Mouse (Mus musculus) stomach, embryonic 16.5 days (tissue): ENCODE data around the gene Ccdc86. TPM values are rescaled to one million over a fixed set of nuclear protein-coding genes. Genes with fewer than 3 reads are reported as not detected.

ENCODE experiments used
- ATAC-seq: fragments of 200-750 bp; cut with Nextera tagmentation; 2 replicates; pipeline ENCODE4 v1.8.0; 2017; ENCODE audit warnings: moderate number of reproducible peaks, moderate TSS enrichment; ENCODE audit not compliant: insufficient read depth, low FRiP score
- H3K27ac ChIP-seq: fragments of 300-500 bp; sonication (generic); 2 replicates; pipeline ENCODE4 v1.5.1; 2014; ENCODE audit warnings: low read length
- H3K27me3 ChIP-seq: fragments of 300-500 bp; sonication (generic); 2 replicates; pipeline ENCODE4 v1.6.1; 2014; ENCODE audit warnings: low read length, control low read depth, mixed read lengths; ENCODE audit not compliant: control insufficient read depth, insufficient read depth
- H3K36me3 ChIP-seq: fragments of 300-500 bp; sonication (generic); 2 replicates; pipeline ENCODE4 v1.6.1; 2014; ENCODE audit warnings: low read length; ENCODE audit not compliant: control insufficient read depth, insufficient read depth
- H3K4me1 ChIP-seq: fragments of 300-500 bp; sonication (generic); 2 replicates; pipeline ENCODE4 v1.6.1; 2014; ENCODE audit warnings: low read length, control low read depth, mixed read lengths; ENCODE audit not compliant: control insufficient read depth, insufficient read depth
- H3K4me2 ChIP-seq: fragments of 300-500 bp; sonication (generic); 2 replicates; pipeline ENCODE4 v1.6.1; 2014; ENCODE audit warnings: low read depth, low read length, mixed read lengths
- H3K4me3 ChIP-seq: fragments of 300-500 bp; sonication (generic); replicated peaks from 2 replicates; pipeline ENCODE4 v1.5.1; 2014; ENCODE audit warnings: mild to moderate bottlenecking, low read length
- H3K9ac ChIP-seq: fragments of 300-500 bp; sonication (generic); 2 replicates; pipeline ENCODE4 v1.6.1; 2014; ENCODE audit warnings: low read length
- H3K9me3 ChIP-seq: fragments of 300-500 bp; sonication (generic); replicated peaks from 2 replicates; pipeline ENCODE4 v1.6.1; 2016; ENCODE audit warnings: low read length, control low read depth; ENCODE audit not compliant: control insufficient read depth
- WGBS: fragments of 180-500 bp; shearing (Covaris S2); extraction: QIAGEN DNeasy Blood & Tissue Kit; methylation state at CpG from one replicate; pipeline ENCODE4 v1.1.7; 2014; 5-methylcytosine and 5-hydroxymethylcytosine counted together
- polyA plus RNA-seq: library from polyadenylated mRNA; unstranded; fragments of >200 nt; fragmentation: Nextera tagmentation; extraction: Ambion mirVana; gene quantifications from 2 replicates; pipeline ENCODE4 v1.2.1, GENCODE M21; 2015

Ccdc86 gene
- polyA plus RNA-seq, 1 experiment from 2014 or later, result 27.5 TPM

- Histone ChIP-seq H3K36me3 (peaks cover 23% of the 10 kb centered on the region), H3K9me3 (no peaks in the 10 kb centered on the region), H3K27me3 (no peaks in the 10 kb centered on the region), H3K27ac (peak overlapping the region; percentile 94), H3K9ac (peak overlapping the region; percentile 55), H3K4me1 (peaks cover 26% of the 10 kb centered on the region), H3K4me2 (peak overlapping the region; percentile 20), H3K4me3 (no peak overlapping the region)
- WGBS, result 49% methylated on average over 5 of the region's 5 CpGs
- peak; percentile 2; the same call in 1 of the 2 replicates for ATAC-seq
Observed at GRCm38 (mm10) chr19:10905728-10906000, 43.4 kb downstream of the Ccdc86 start.

DNA sequence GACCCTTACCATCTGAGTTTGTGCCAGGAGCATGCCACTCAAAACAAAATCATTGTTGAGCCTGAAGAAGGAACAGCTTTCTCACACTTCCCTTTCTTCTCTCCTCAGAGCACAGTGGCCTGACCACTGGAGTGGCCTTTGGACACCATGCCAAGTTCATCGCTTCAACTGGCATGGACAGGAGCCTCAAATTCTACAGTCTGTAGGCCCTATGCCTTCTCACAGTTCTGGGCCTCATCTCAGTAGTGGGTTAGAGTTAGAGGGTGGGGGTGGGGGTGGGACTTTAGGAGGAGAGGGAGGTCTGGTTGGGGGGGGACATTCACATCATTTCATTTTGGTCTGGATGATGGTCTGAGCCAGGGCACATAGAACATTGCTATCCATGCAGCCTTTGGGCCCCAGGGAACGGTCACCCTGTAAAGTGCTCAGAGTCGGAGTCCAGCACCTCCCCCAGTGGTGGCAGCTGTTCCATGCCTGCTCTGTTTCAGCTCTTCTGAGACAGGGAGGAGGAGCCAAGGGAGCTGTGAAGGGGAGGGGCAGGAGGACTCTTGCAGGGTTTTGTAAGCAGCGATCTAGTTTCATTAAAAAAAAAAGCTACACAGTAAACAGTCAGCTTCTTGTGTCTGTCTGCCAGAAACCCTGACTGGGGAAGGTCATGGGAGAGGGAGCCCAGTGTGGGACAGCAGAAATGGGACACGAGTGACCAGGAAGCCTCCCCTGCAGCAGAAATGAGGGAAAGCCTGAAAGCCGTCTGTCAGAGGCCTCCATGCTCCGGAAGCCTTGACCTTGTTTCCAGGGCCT lies 43.9 kb downstream of the Ccdc86 start:
- ATAC-seq, result peak; percentile 88
- Histone ChIP-seq H3K9me3 (no peaks in the 10 kb centered on the region), H3K4me1 (peaks cover 26% of the 10 kb centered on the region), H3K27ac (peak overlapping the region; percentile 94), H3K4me2 (peak overlapping the region; percentile 20), H3K36me3 (peaks cover 28% of the 10 kb centered on the region), H3K27me3 (no peaks in the 10 kb centered on the region), H3K9ac (peak overlapping the region; percentile 55), H3K4me3 (no peak overlapping the region)
- 34% methylated on average over 7 of the region's 7 CpGs for WGBS

- H3K27ac ChIP-seq, result peak overlapping the region; percentile 88
- H3K36me3 ChIP-seq, result peaks cover 30% of the 10 kb centered on the region
- H3K27me3 ChIP-seq, result no peaks in the 10 kb centered on the region
- H3K9me3 ChIP-seq, result no peaks in the 10 kb centered on the region
- H3K4me1 ChIP-seq, result peaks cover 24% of the 10 kb centered on the region
- no peak overlapping the region for H3K9ac ChIP-seq
- no peak overlapping the region for H3K4me2 ChIP-seq
- no peak for ATAC-seq
- no peak overlapping the region for H3K4me3 ChIP-seq
- 61% methylated on average over 5 of the region's 5 CpGs for WGBS
Observed at GRCm38 (mm10) chr19:10904512-10904911, 44.6 kb downstream of the Ccdc86 start.

- H3K36me3 ChIP-seq, result peaks cover 22% of the 10 kb centered on the region
- WGBS, result 90% methylated on average over 5 of the region's 5 CpGs
Observed at GRCm38 (mm10) chr19:10901046-10901445, 48.0 kb downstream of the Ccdc86 start.

DNA sequence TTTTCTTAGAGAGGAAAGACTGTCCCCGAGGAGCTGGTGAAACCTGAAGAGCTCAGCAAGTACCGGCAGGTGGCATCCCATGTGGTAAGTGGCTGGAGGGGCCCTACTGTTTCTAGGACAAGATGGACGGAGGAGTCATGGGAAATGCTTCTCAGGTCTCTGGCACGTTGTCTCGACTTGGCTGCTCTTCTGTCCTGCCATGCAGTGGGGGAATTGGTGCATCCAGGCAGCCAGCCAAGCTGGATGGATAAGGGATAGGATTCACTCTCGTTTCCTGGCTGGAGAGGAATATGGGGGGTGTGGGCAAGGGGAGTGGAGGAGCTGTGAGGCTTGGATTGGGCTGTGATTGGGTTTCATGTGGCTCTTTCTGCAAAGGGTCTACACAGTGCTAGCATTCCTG lies 48.8 kb downstream of the Ccdc86 start:
- no peak overlapping the region for H3K9ac ChIP-seq
- no peak overlapping the region for H3K4me3 ChIP-seq
- no peak for ATAC-seq
- 78% methylated on average over 6 of the region's 6 CpGs for WGBS
- H3K4me1 ChIP-seq, result peaks cover 25% of the 10 kb centered on the region
- no peaks in the 10 kb centered on the region for H3K27me3 ChIP-seq
- no peak overlapping the region for H3K4me2 ChIP-seq
- H3K36me3 ChIP-seq, result peaks cover 22% of the 10 kb centered on the region
- H3K27ac ChIP-seq, result no peak overlapping the region
- no peaks in the 10 kb centered on the region for H3K9me3 ChIP-seq

More at GRCm38 (mm10) chr19:10901046-10901445, 48.0 kb downstream of the Ccdc86 start:
- peaks cover 29% of the 10 kb centered on the region for H3K4me1 ChIP-seq
- ATAC-seq, result no peak
- no peak overlapping the region for H3K4me2 ChIP-seq
- no peaks in the 10 kb centered on the region for H3K27me3 ChIP-seq
- H3K4me3 ChIP-seq, result no peak overlapping the region
- no peaks in the 10 kb centered on the region for H3K9me3 ChIP-seq
- H3K27ac ChIP-seq, result no peak overlapping the region
- H3K9ac ChIP-seq, result no peak overlapping the region

DNA sequence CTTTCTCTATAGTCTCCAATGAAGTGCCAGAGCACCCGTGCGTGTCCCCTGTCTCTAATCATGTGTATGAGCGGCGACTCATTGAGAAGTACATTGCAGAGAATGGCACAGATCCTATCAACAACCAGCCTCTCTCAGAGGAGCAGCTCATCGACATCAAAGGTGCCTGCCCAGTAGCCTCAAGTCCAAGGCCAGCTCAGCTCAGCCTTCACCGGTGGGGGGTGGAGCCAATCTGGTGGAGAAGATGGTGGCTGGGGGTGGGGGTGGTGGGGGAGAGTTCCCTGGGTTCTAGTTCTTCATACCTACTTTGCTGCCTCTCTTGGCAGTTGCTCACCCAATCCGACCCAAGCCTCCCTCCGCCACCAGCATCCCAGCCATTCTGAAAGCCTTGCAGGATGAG lies 51.6 kb downstream of the Ccdc86 start:
- Histone ChIP-seq H3K27me3 (no peaks in the 10 kb centered on the region), H3K4me2 (no peak overlapping the region), H3K4me1 (peaks cover 17% of the 10 kb centered on the region), H3K27ac (no peak overlapping the region), H3K36me3 (peaks cover 19% of the 10 kb centered on the region), H3K4me3 (no peak overlapping the region), H3K9ac (no peak overlapping the region), H3K9me3 (no peaks in the 10 kb centered on the region)
- WGBS, result 82% methylated on average over 8 of the region's 8 CpGs
- ATAC-seq, result no peak

GRCm38 (mm10) chr19:10896849-10897248 lies 52.2 kb downstream of the Ccdc86 start:
- ATAC-seq, result no peak
- H3K9me3 ChIP-seq, result no peaks in the 10 kb centered on the region
- 0 out of 2 replicates have a peak overlapping the region, but pooled peaks have one; percentile 8 for H3K27ac ChIP-seq
- H3K36me3 ChIP-seq, result peaks cover 12% of the 10 kb centered on the region
- H3K4me1 ChIP-seq, result peaks cover 17% of the 10 kb centered on the region
- H3K9ac ChIP-seq, result peak overlapping the region; percentile 92
- 65% methylated on average over 7 of the region's 7 CpGs for WGBS
- H3K4me2 ChIP-seq, result peak overlapping the region; percentile 89
- peak overlapping the region; percentile 93 for H3K4me3 ChIP-seq
- H3K27me3 ChIP-seq, result no peaks in the 10 kb centered on the region

GRCm38 (mm10) chr19:10895708-10896107 lies 53.4 kb downstream of the Ccdc86 start:
- H3K4me3 ChIP-seq, result peak overlapping the region; percentile 93
- under 1% methylated on average over 16 of the region's 16 CpGs for WGBS
- no peaks in the 10 kb centered on the region for H3K27me3 ChIP-seq
- H3K4me1 ChIP-seq, result peaks cover 17% of the 10 kb centered on the region
- peak overlapping the region; percentile 94 for H3K27ac ChIP-seq
- peak; percentile 14; the same call in 1 of the 2 replicates for ATAC-seq
- H3K4me2 ChIP-seq, result peak overlapping the region; percentile 89
- peak overlapping the region; percentile 92 for H3K9ac ChIP-seq
- peaks cover 7% of the 10 kb centered on the region; the same call in 1 of the 2 replicates for H3K36me3 ChIP-seq
- no peaks in the 10 kb centered on the region for H3K9me3 ChIP-seq

DNA sequence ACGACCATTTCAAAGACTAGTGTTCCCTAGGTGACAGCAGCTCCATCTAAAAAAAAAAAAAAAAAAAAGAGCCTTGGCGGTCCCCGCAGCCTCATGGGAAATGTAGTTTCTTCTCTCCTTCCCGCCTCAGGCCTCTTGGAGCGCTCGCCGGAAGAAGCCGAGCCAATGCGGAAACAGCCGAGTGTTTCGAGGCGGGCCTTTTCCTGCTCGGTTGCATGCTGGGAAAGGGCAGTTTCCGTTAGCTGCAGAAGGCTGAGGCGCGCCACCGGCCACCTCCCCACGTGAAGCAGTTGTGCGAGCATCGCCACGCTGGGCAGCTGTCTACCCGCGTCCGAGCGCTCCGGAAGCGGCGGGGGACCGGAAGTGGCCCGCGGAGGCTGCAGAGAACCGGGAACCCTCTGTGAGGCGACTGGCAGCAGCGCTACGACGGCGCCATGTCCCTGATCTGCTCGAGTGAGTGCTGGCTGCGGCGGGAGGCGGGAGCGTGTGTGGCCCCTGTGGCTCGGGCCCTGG lies 54.0 kb downstream of the Ccdc86 start, which contains the start of gene Prpf19:
Gene Prpf19 (plus strand): TSS at position 216 of the 513 bp plus-strand sequence.
- peak; percentile 95 for ATAC-seq
- H3K36me3 ChIP-seq, result peaks cover under 1% of the 10 kb centered on the region; the same call in 1 of the 2 replicates
- H3K4me2 ChIP-seq, result peak within 1 kb of the TSS; percentile 89
- no peaks in the 10 kb centered on the region for H3K27me3 ChIP-seq
- peak within 1 kb of the TSS; percentile 92 for H3K9ac ChIP-seq
- H3K9me3 ChIP-seq, result no peaks in the 10 kb centered on the region
- peak within 1 kb of the TSS; percentile 94 for H3K27ac ChIP-seq
- under 1% methylated on average over 43 of the region's 43 CpGs for WGBS
- peaks cover 17% of the 10 kb centered on the region for H3K4me1 ChIP-seq
- peak within 1 kb of the TSS; percentile 93 for H3K4me3 ChIP-seq
